Mouse (Mus musculus): ENCODE results near the gene Dnm2.

- TF ChIP-seq POLR2A (IDR thresholded peaks at IDR 0.05; ENCODE audit: extremely low read depth, insufficient read depth, low read length) (no peak), CTCF (IDR thresholded peaks at IDR 0.05; ENCODE audit: extremely low read depth, insufficient read depth, low read length) (no peak)
Observed at GRCm38 (mm10) chr9:21450270-21450669, 25.6 kb downstream of the Dnm2 start.
